Mouse (Mus musculus): Measurements from ENCODE around the gene Enpp7.

GRCm38 (mm10) chr11:118957070-118957471 lies 30.9 kb upstream of the Enpp7 start:
- TF ChIP-seq CTCF (IDR thresholded peaks at IDR 0.05; ENCODE audit: low read depth) (no peak), EP300 (IDR thresholded peaks at IDR 0.05; ENCODE audit: low read depth) (no peak)
